Mouse (Mus musculus) kidney, postnatal 10 days (tissue): ENCODE measurements around the gene Fbxo42.
A peak's percentile ranks its signal among the peaks of the same experiment; 100 is the strongest.

Experiments used
- DNase-seq: peaks from one replicate; pipeline ENCODE4 v3.0.0; 2021; ENCODE audit warnings: mixed read lengths

The Fbxo42 gene

GRCm38 (mm10) chr4:141147112-141148008, at the start of gene Fbxo42:
Gene Fbxo42 (plus strand): TSS chr4:141147913.
- peak; percentile 96 for DNase-seq

GRCm38 (mm10) chr4:141098935-141099334, 48.8 kb upstream of the Fbxo42 start:
- DNase-seq, result no peak

- DNase-seq, result no peak
Observed at GRCm38 (mm10) chr4:141099956-141100355, 47.8 kb upstream of the Fbxo42 start.

- DNase-seq, result no peak
Observed at GRCm38 (mm10) chr4:141101291-141101690, 46.4 kb upstream of the Fbxo42 start.

GRCm38 (mm10) chr4:141101855-141102254, 45.9 kb upstream of the Fbxo42 start:
- peak; percentile 50 for DNase-seq

GRCm38 (mm10) chr4:141106526-141107183, 41.1 kb upstream of the Fbxo42 start:
- no peak for DNase-seq

- DNase-seq, result no peak
Observed at GRCm38 (mm10) chr4:141108196-141108732, 39.4 kb upstream of the Fbxo42 start.

GRCm38 (mm10) chr4:141113831-141114230, 33.9 kb upstream of the Fbxo42 start:
- DNase-seq, result peak; percentile 32

- DNase-seq, result peak; percentile 22
Observed at GRCm38 (mm10) chr4:141114521-141114981, 33.2 kb upstream of the Fbxo42 start.

- DNase-seq, result no peak
Observed at GRCm38 (mm10) chr4:141115398-141115797, 32.3 kb upstream of the Fbxo42 start.

GRCm38 (mm10) chr4:141118691-141119090, 29.0 kb upstream of the Fbxo42 start:
- DNase-seq, result no peak

GRCm38 (mm10) chr4:141120700-141121099, 27.0 kb upstream of the Fbxo42 start:
- peak; percentile 81 for DNase-seq

- DNase-seq, result no peak
Observed at GRCm38 (mm10) chr4:141122663-141123062, 25.1 kb upstream of the Fbxo42 start.

GRCm38 (mm10) chr4:141123065-141123464, 24.6 kb upstream of the Fbxo42 start:
- DNase-seq, result no peak

- DNase-seq, result no peak
Observed at GRCm38 (mm10) chr4:141129190-141129710, 18.5 kb upstream of the Fbxo42 start.

GRCm38 (mm10) chr4:141130704-141131342, 16.9 kb upstream of the Fbxo42 start:
- no peak for DNase-seq

GRCm38 (mm10) chr4:141131531-141132061, 16.1 kb upstream of the Fbxo42 start:
- DNase-seq, result peak; percentile 55

GRCm38 (mm10) chr4:141132191-141132590, 15.5 kb upstream of the Fbxo42 start:
- no peak for DNase-seq

- DNase-seq, result no peak
Observed at GRCm38 (mm10) chr4:141133227-141133626, 14.5 kb upstream of the Fbxo42 start.

GRCm38 (mm10) chr4:141134031-141134441, 13.7 kb upstream of the Fbxo42 start:
- DNase-seq, result peak; percentile 53

GRCm38 (mm10) chr4:141134751-141135530, 12.8 kb upstream of the Fbxo42 start:
- peak; percentile 48 for DNase-seq

- DNase-seq, result no peak
Observed at GRCm38 (mm10) chr4:141136126-141136525, 11.6 kb upstream of the Fbxo42 start.
